Mouse (Mus musculus): ENCODE results near the gene Glul.

- TF ChIP-seq CTCF (IDR thresholded peaks at IDR 0.05; ENCODE audit: extremely low read depth, insufficient read depth, low read length) (no peak), POLR2A (IDR thresholded peaks at IDR 0.05; ENCODE audit: extremely low read depth, insufficient read depth, low read length) (no peak)
Measured at GRCm38 (mm10) chr1:153930431-153930830, 30.7 kb downstream of the Glul start.
